Mouse (Mus musculus): ENCODE data around the gene Bcat2.

DNA sequence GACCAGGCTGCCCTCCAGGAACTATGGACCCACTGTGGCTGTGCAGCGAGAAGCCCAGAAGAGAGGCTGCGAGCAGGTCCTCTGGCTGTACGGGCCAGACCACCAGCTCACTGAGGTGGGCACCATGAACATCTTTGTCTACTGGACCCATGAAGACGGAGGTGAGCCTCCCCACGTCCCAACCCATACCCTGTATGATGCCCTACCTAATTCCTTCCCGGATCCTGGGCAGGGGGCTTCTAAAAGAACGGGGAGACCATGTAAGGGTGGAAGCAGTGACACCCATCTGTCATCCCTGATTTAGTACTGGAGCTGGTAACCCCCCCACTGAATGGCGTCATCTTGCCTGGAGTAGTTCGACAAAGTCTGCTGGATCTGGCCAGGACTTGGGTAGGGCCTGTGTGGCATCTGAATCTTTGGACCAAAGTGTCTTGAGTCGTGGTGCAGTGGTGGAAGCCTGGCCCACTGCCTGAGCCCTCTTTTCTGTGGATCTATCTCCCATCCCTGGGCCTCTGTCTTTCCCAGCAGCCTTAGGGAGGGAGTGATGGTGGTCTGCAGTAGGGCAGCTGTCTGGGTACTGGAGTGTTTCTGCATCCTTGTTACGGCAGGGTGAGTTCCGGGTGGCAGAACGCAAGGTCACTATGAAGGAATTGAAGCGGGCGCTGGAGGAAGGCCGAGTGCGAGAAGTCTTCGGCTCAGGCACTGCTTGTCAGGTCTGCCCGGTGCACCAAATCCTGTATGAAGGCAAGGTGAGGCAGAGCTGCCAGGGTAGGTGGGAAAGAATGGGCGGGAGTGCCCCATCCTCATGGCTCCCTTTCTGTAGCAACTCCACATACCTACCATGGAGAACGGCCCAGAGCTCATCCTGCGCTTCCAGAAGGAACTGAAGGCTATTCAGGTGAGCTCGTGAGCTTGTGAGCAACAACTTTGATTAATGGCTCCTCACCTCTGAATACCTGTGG, 18.0 kb downstream of the Bcat2 start:
- no peak for TF ChIP-seq CTCF (IDR thresholded peaks at IDR 0.05; ENCODE audit: low read depth)
- TF ChIP-seq EP300 (IDR thresholded peaks at IDR 0.05; ENCODE audit: low read depth), result no peak
